Mouse (Mus musculus): Measurements from ENCODE around the gene Tcf7l2. TPM values are rescaled to one million over a fixed set of nuclear protein-coding genes. Genes with fewer than 3 reads are reported as not detected.

Gene Tcf7l2
- polyA plus RNA-seq, 1 experiment from 2014 or later, result 48.9 TPM

DNA sequence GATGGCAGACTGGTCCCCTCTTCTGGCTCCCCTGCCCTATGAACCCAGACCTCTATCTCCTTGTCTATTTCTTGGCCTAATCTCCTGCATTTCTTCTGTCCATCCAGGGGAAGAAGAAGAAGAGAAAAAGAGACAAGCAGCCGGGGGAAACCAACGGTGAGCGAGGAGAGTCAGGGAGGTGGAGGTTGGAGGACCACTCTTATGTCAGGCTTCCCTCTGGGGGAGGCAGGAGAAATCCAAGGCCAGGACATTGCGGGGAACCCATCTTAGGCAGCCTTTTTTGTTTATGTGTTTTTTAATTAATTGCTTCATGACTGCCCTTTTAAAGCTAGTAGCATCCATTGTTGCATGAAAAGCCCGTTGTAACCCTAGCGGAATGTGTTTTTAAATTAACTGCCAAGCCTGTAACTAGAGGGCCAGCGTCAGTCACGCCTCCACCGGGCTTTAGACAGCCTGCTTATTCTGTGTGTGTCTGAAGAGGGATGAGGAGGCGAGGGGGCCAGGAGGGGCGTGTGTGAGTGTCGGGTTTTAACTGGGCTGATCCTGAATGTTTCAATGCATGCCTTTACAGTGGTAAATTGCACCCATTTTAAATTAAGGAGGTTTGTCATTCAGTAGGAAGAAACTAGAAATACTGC lies 182.3 kb downstream of the Tcf7l2 start:
- H3K9me3 ChIP-seq (ENCODE audit: control insufficient read depth, low read length), result no peaks in the 10 kb centered on the region
- H3K4me3 ChIP-seq (ENCODE audit: low read depth, low read length), result no peak overlapping the region
- H3K9ac ChIP-seq (ENCODE audit: low read depth, low read length), result 0 out of 2 replicates have a peak overlapping the region, but pooled peaks have one; percentile 35
- H3K36me3 ChIP-seq (ENCODE audit: control insufficient read depth, insufficient read depth, low read length), result peaks cover 3% of the 10 kb centered on the region; the same call in 1 of the 2 replicates
- no peaks in the 10 kb centered on the region for H3K27me3 ChIP-seq (replicated peaks; ENCODE audit: control insufficient read depth, insufficient read depth, low read length)
- ATAC-seq (replicated peaks; ENCODE audit: low FRiP score) (no peak), DNase-seq (ENCODE audit: low spot score) (no peak)
- no peak overlapping the region for H3K4me2 ChIP-seq
- peak overlapping the region; percentile 28; the same call in 1 of the 2 replicates for H3K27ac ChIP-seq (ENCODE audit: low read depth, low read length)
- WGBS, result 52% methylated on average over 12 of the region's 12 CpGs
- H3K4me1 ChIP-seq (replicated peaks; ENCODE audit: control insufficient read depth, insufficient read depth, low read length), result peaks cover 21% of the 10 kb centered on the region

DNA sequence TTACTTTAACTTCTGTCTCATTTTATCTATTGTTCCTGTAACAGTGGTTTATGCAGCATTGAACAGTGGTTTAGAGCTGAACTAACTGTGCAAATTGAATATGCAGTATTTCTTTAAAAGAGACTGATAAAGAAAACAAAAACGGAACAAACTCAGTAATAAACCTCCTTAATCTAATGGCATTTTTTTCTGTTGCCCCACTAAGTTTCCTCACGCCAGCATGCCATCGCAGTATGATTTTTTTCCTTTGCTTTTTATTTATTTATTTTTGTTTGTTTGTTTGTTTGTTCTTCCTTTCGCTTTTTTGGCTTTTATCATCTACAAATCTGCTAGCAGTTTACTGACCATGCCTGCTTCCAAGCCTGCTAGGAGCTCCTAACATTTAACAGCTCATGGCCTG lies 183.2 kb downstream of the Tcf7l2 start:
- Histone ChIP-seq H3K27ac (ENCODE audit: low read depth, low read length) (peak overlapping the region; percentile 58; the same call in 1 of the 2 replicates), H3K4me1 (replicated peaks; ENCODE audit: control insufficient read depth, insufficient read depth, low read length) (peaks cover 24% of the 10 kb centered on the region), H3K9me3 (ENCODE audit: control insufficient read depth, low read length) (no peaks in the 10 kb centered on the region), H3K36me3 (ENCODE audit: control insufficient read depth, insufficient read depth, low read length) (peaks cover 3% of the 10 kb centered on the region; the same call in 1 of the 2 replicates), H3K27me3 (replicated peaks; ENCODE audit: control insufficient read depth, insufficient read depth, low read length) (no peaks in the 10 kb centered on the region), H3K4me3 (ENCODE audit: low read depth, low read length) (no peak overlapping the region), H3K9ac (ENCODE audit: low read depth, low read length) (no peak overlapping the region), H3K4me2 (peak overlapping the region; percentile 25; the same call in 1 of the 2 replicates)
- 66% methylated on average over 4 of the region's 4 CpGs for WGBS
- ATAC-seq (replicated peaks; ENCODE audit: low FRiP score), result no peak
- no peak for DNase-seq (ENCODE audit: low spot score)

- no peak overlapping the region; the same call in 1 of the 2 replicates for H3K4me3 ChIP-seq (ENCODE audit: low read depth, low read length)
Observed at GRCm38 (mm10) chr19:55925425-55925803, 183.8 kb downstream of the Tcf7l2 start.

GRCm38 (mm10) chr19:55925804-55926521 lies 184.3 kb downstream of the Tcf7l2 start:
- WGBS, result 68% methylated on average over 16 of the region's 16 CpGs
- peaks cover 24% of the 10 kb centered on the region for H3K4me1 ChIP-seq (replicated peaks; ENCODE audit: control insufficient read depth, insufficient read depth, low read length)
- peak overlapping the region; percentile 62 for H3K4me2 ChIP-seq
- H3K27me3 ChIP-seq (replicated peaks; ENCODE audit: control insufficient read depth, insufficient read depth, low read length), result no peaks in the 10 kb centered on the region
- DNase-seq (ENCODE audit: low spot score) (no peak), ATAC-seq (replicated peaks; ENCODE audit: low FRiP score) (peak; percentile 70)
- H3K9me3 ChIP-seq (ENCODE audit: control insufficient read depth, low read length), result no peaks in the 10 kb centered on the region
- H3K9ac ChIP-seq (ENCODE audit: low read depth, low read length), result peak overlapping the region; percentile 68
- peak overlapping the region; percentile 40 for H3K4me3 ChIP-seq (ENCODE audit: low read depth, low read length)
- peak overlapping the region; percentile 86 for H3K27ac ChIP-seq (ENCODE audit: low read depth, low read length)
- H3K36me3 ChIP-seq (ENCODE audit: control insufficient read depth, insufficient read depth, low read length), result peaks cover 3% of the 10 kb centered on the region; the same call in 1 of the 2 replicates

More at GRCm38 (mm10) chr19:55925425-55925803, 183.8 kb downstream of the Tcf7l2 start:
- no peaks in the 10 kb centered on the region for H3K9me3 ChIP-seq (ENCODE audit: control insufficient read depth, low read length)
- 34% methylated on average over 7 of the region's 7 CpGs for WGBS
- DNase-seq (ENCODE audit: low spot score), result peak; percentile 62
- no peak overlapping the region for H3K9ac ChIP-seq (ENCODE audit: low read depth, low read length)
- peak; percentile 61; the same call in 1 of the 2 replicates for ATAC-seq (replicated peaks; ENCODE audit: low FRiP score)
- peaks cover 3% of the 10 kb centered on the region; the same call in 1 of the 2 replicates for H3K36me3 ChIP-seq (ENCODE audit: control insufficient read depth, insufficient read depth, low read length)
- no peaks in the 10 kb centered on the region for H3K27me3 ChIP-seq (replicated peaks; ENCODE audit: control insufficient read depth, insufficient read depth, low read length)
- H3K27ac ChIP-seq (ENCODE audit: low read depth, low read length), result peak overlapping the region; percentile 86; the same call in 1 of the 2 replicates
- H3K4me2 ChIP-seq, result peak overlapping the region; percentile 62
- H3K4me1 ChIP-seq (replicated peaks; ENCODE audit: control insufficient read depth, insufficient read depth, low read length), result peaks cover 24% of the 10 kb centered on the region

DNA sequence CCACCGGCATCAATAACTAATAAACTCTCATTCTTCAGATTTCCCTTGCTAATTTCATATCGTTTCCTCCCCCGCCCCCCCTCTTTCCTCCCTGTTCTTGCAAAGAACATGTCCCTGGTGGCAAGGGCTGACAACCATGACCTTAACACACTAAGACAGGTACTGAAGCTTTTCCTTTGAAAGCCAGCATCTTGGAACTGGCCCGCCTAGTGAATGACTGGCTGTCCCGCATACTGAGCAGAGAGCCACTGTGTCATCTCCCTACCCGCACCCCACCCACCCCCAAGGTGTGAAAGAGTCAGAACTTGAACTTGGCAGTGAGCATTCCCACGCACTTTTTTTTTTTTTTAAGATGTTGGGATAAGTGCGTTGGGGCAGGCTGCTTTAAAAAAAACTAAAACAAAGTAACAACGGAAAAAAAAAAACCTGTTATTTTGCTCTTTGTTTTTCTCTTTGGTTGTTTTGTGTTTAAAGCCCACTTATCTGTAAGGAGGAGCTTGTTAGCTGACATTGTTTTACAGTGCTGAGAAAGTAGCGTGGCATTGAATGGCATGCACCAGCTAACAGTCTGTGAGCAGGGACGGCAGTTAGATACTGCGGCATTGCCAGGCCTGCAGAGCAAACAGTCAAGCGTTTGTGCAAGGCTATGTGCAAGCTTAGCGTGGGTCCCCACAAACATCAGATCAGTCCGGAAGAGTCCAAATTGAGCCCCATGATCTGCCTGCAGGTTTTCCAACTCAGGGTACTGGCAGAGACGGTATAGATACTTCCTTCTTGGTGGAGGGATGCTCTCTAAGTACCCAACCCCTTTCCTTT lies 185.4 kb downstream of the Tcf7l2 start:
- ATAC-seq (replicated peaks; ENCODE audit: low FRiP score), result no peak
- Histone ChIP-seq H3K4me1 (replicated peaks; ENCODE audit: control insufficient read depth, insufficient read depth, low read length) (peaks cover 26% of the 10 kb centered on the region), H3K27me3 (replicated peaks; ENCODE audit: control insufficient read depth, insufficient read depth, low read length) (no peaks in the 10 kb centered on the region), H3K4me2 (peak overlapping the region; percentile 62), H3K4me3 (ENCODE audit: low read depth, low read length) (peak overlapping the region; percentile 40), H3K9ac (ENCODE audit: low read depth, low read length) (peak overlapping the region; percentile 68), H3K9me3 (ENCODE audit: control insufficient read depth, low read length) (no peaks in the 10 kb centered on the region), H3K27ac (ENCODE audit: low read depth, low read length) (peak overlapping the region; percentile 16; the same call in 1 of the 2 replicates), H3K36me3 (ENCODE audit: control insufficient read depth, insufficient read depth, low read length) (peaks cover 8% of the 10 kb centered on the region)
- DNase-seq (ENCODE audit: low spot score), result no peak
- 85% methylated on average over 16 of the region's 16 CpGs for WGBS

- no peaks in the 10 kb centered on the region for H3K9me3 ChIP-seq (ENCODE audit: control insufficient read depth, low read length)
- WGBS, result 86% methylated on average over 9 of the region's 9 CpGs
- H3K27me3 ChIP-seq (replicated peaks; ENCODE audit: control insufficient read depth, insufficient read depth, low read length), result no peaks in the 10 kb centered on the region
- no peak overlapping the region for H3K4me3 ChIP-seq (ENCODE audit: low read depth, low read length)
- peaks cover 26% of the 10 kb centered on the region for H3K4me1 ChIP-seq (replicated peaks; ENCODE audit: control insufficient read depth, insufficient read depth, low read length)
- peak overlapping the region; percentile 16; the same call in 1 of the 2 replicates for H3K27ac ChIP-seq (ENCODE audit: low read depth, low read length)
- no peak overlapping the region for H3K9ac ChIP-seq (ENCODE audit: low read depth, low read length)
- DNase-seq (ENCODE audit: low spot score) (no peak), ATAC-seq (replicated peaks; ENCODE audit: low FRiP score) (no peak)
- H3K4me2 ChIP-seq, result no peak overlapping the region; the same call in 1 of the 2 replicates
- H3K36me3 ChIP-seq (ENCODE audit: control insufficient read depth, insufficient read depth, low read length), result peaks cover 8% of the 10 kb centered on the region
Observed at GRCm38 (mm10) chr19:55927674-55928061, 186.0 kb downstream of the Tcf7l2 start.

GRCm38 (mm10) chr19:55928674-55929073 lies 187.1 kb downstream of the Tcf7l2 start:
- Histone ChIP-seq H3K27ac (ENCODE audit: low read depth, low read length) (peak overlapping the region; percentile 45; the same call in 1 of the 2 replicates), H3K9me3 (ENCODE audit: control insufficient read depth, low read length) (no peaks in the 10 kb centered on the region), H3K9ac (ENCODE audit: low read depth, low read length) (no peak overlapping the region), H3K4me1 (replicated peaks; ENCODE audit: control insufficient read depth, insufficient read depth, low read length) (peaks cover 26% of the 10 kb centered on the region), H3K36me3 (ENCODE audit: control insufficient read depth, insufficient read depth, low read length) (peaks cover 8% of the 10 kb centered on the region), H3K4me2 (no peak overlapping the region), H3K27me3 (replicated peaks; ENCODE audit: control insufficient read depth, insufficient read depth, low read length) (no peaks in the 10 kb centered on the region), H3K4me3 (ENCODE audit: low read depth, low read length) (no peak overlapping the region)
- ATAC-seq (replicated peaks; ENCODE audit: low FRiP score) (no peak; the same call in 1 of the 2 replicates), DNase-seq (ENCODE audit: low spot score) (no peak)
- 87% methylated on average over 5 of the region's 5 CpGs for WGBS

GRCm38 (mm10) chr19:55931642-55932041 lies 190.0 kb downstream of the Tcf7l2 start:
- H3K4me1 ChIP-seq (replicated peaks; ENCODE audit: control insufficient read depth, insufficient read depth, low read length), result peaks cover 24% of the 10 kb centered on the region
- 93% methylated on average over 17 of the region's 17 CpGs for WGBS
- no peak overlapping the region for H3K9ac ChIP-seq (ENCODE audit: low read depth, low read length)

More at GRCm38 (mm10) chr19:55931642-55932041, 190.0 kb downstream of the Tcf7l2 start:
- no peak overlapping the region for H3K4me2 ChIP-seq
- H3K27me3 ChIP-seq (replicated peaks; ENCODE audit: control insufficient read depth, insufficient read depth, low read length), result no peaks in the 10 kb centered on the region
- ATAC-seq (replicated peaks; ENCODE audit: low FRiP score) (no peak), DNase-seq (ENCODE audit: low spot score) (no peak)
- no peak overlapping the region for H3K27ac ChIP-seq (ENCODE audit: low read depth, low read length)
- H3K4me3 ChIP-seq (ENCODE audit: low read depth, low read length), result no peak overlapping the region
- peaks cover 8% of the 10 kb centered on the region for H3K36me3 ChIP-seq (ENCODE audit: control insufficient read depth, insufficient read depth, low read length)
- H3K9me3 ChIP-seq (ENCODE audit: control insufficient read depth, low read length), result no peaks in the 10 kb centered on the region

Measured in liver, embryonic 11.5 days (tissue).